Mouse (Mus musculus) thymus, adult 2 months (tissue): ENCODE data around the gene Gm20388.

Source experiments
- CTCF ChIP-seq: fragments of 200-500 bp; IDR thresholded peaks from 2 replicates; pipeline ENCODE4 v1.5.1; 2012; ENCODE audit warnings: mild to moderate bottlenecking, control low read depth, low read length, moderate library complexity, borderline replicate concordance; ENCODE audit not compliant: control insufficient read depth, poor library complexity, insufficient read depth; ENCODE audit errors: extremely low read depth
- POLR2A ChIP-seq: fragments of 200-500 bp; IDR thresholded peaks from 2 replicates; pipeline ENCODE4 v1.6.1; 2012; ENCODE audit warnings: mild to moderate bottlenecking, low read length, control low read depth, moderate library complexity; ENCODE audit not compliant: control insufficient read depth, poor library complexity, insufficient read depth; ENCODE audit errors: extremely low read depth

DNA sequence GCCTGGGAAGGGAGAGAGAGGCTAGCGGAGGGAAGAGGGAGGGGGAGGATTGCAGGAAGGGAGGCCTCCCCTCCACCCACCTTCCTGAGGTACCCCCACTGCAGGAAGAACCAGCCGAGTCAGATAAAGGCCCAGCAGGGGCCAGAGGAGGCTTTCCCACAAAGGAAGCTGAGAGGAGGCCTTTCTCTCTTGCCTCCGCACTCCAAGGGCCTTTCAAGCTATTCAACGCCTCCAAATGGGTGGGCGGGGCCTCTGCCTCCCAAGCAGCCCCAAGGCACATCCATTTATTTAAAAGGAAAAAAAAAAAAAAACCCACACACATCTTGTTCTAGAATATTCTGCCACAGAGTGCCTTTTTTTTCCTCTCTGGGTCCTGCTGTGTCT lies 424.2 kb downstream of the Gm20388 start:
- TF ChIP-seq POLR2A (no peak), CTCF (no peak)
